In genomic region chr16:45786639-45787038, GRCm38 (mm10) we compare ENCODE assay signal across 8 mouse cellular contexts. TPM values are rescaled to one million over a fixed set of nuclear protein-coding genes. Genes with fewer than 3 reads are reported as not detected.
A peak's percentile ranks its signal among the peaks of the same experiment; 100 is the strongest.
DNase-seq lines count a peak whose midpoint lies in the region.

No protein-coding gene starts in this region.

- peak; percentile 23 to 38 for DNase-seq in heart, adult 18-20 months
- DNase-seq in heart, postnatal 36 days = no peak
- DNase-seq in spleen, postnatal 36 days (ENCODE audit: low spot score in 2 of 2) = peak; percentile 9 to 11
- DNase-seq in spleen, postnatal 14 days (ENCODE audit: low spot score in 2 of 2) = no peak
- DNase-seq in kidney, postnatal 14 days = peak; percentile 28
- peak; percentile 14 for DNase-seq in yolk sac, embryonic 10.5 days (ENCODE audit: low spot score)
- no peak for DNase-seq in layer of hippocampus, adult 9-10 months (ENCODE audit: low spot score)
- DNase-seq in right cerebral cortex, postnatal 14 days = no peak

- intact Hi-C loops in heart, postnatal 36 days (cut with DNase I) = loop anchor here (2.0 kb wide), 1 partner anchor 30 kb away; no protein-coding TSS in a partner anchor

RNA-seq across cellular contexts. Expression of gene Abhd10, which starts 43.9 kb away (rescaled TPM):
- total RNA-seq in heart, adult 18-20 months (2021) = 10 to 100 TPM; 17.9 to 18.8 TPM
- 10 to 100 TPM; 15.2 to 17.9 TPM for total RNA-seq in heart, postnatal 36 days (2021)

Comparison
In these comparisons a context has a peak if more than half of its experiments do, and no peak if none do; other contexts are left out.
1. DNase-seq: peak in heart, adult 18-20 months (2 of 2), spleen, postnatal 36 days (2 of 2), kidney, postnatal 14 days (single experiment) and yolk sac, embryonic 10.5 days (single experiment); none in heart, postnatal 36 days (0 of 2), spleen, postnatal 14 days (0 of 2), layer of hippocampus, adult 9-10 months (single experiment) and right cerebral cortex, postnatal 14 days (single experiment).